Mouse (Mus musculus) small intestine, adult 2 months (tissue): ENCODE results near the gene A830005F24Rik. TPM values are rescaled to one million over a fixed set of nuclear protein-coding genes. Genes with fewer than 3 reads are reported as not detected.

Source experiments
- H3K27ac ChIP-seq: fragments of 200-500 bp; 2 replicates; pipeline ENCODE4 v1.5.1; 2012; ENCODE audit warnings: low read depth, low read length, control low read depth, inconsistent platforms; ENCODE audit not compliant: insufficient read depth
- H3K27me3 ChIP-seq: fragments of 200-500 bp; 2 replicates; pipeline ENCODE4 v1.6.1; 2012; ENCODE audit warnings: mild to moderate bottlenecking, moderate library complexity, low read length, inconsistent platforms; ENCODE audit not compliant: control insufficient read depth, insufficient read depth
- H3K36me3 ChIP-seq: fragments of 200-500 bp; 2 replicates; pipeline ENCODE4 v1.6.1; 2012; ENCODE audit warnings: mild to moderate bottlenecking, low read length, control low read depth, inconsistent platforms; ENCODE audit not compliant: control insufficient read depth, insufficient read depth
- H3K4me1 ChIP-seq: fragments of 200-500 bp; 2 replicates; pipeline ENCODE4 v1.6.1; 2012; ENCODE audit warnings: low read length, inconsistent platforms, mixed read lengths; ENCODE audit not compliant: control insufficient read depth, insufficient read depth, insufficient read length
- H3K4me3 ChIP-seq: fragments of 200-500 bp; 2 replicates; pipeline ENCODE4 v1.5.1; 2012; ENCODE audit warnings: low read depth, mild to moderate bottlenecking, control low read depth, inconsistent platforms, low read length, moderate library complexity
- CTCF ChIP-seq: fragments of 200-500 bp; IDR thresholded peaks from 2 replicates; pipeline ENCODE4 v1.5.1; 2012; ENCODE audit warnings: low read depth, mild to moderate bottlenecking, control low read depth, inconsistent platforms, low read length, moderate library complexity, mixed read lengths; ENCODE audit not compliant: insufficient replicate concordance, insufficient read length; ENCODE audit errors: extremely low read depth
- POLR2A ChIP-seq: fragments of 200-500 bp; IDR thresholded peaks from 2 replicates; pipeline ENCODE4 v1.6.1; 2012; ENCODE audit warnings: low read depth, mild to moderate bottlenecking, control low read depth, inconsistent platforms, low read length, moderate library complexity
- WGBS: fragments of 180-500 bp; shearing (Covaris S2); methylation state at CpG from one replicate; pipeline ENCODE4 v1.1.7; 2018; 5-methylcytosine and 5-hydroxymethylcytosine counted together
- polyA plus RNA-seq: library from polyadenylated mRNA; depleted of rRNA; stranded (reverse); fragments of >200 nt; gene quantifications from 2 replicates; pipeline ENCODE4 v1.2.3, GENCODE M21; 2012

A830005F24Rik gene
- polyA plus RNA-seq, 1 experiment = not detected

- Histone ChIP-seq H3K27me3 (no peaks in the 10 kb centered on the region), H3K27ac (no peak overlapping the region), H3K4me3 (no peak overlapping the region), H3K36me3 (no peaks in the 10 kb centered on the region), H3K4me1 (no peaks in the 10 kb centered on the region)
- no peak for TF ChIP-seq POLR2A
- no peak for TF ChIP-seq CTCF
- WGBS = 40% methylated on average over 2 of the region's 2 CpGs
These were observed 15.7 kb downstream of the A830005F24Rik start for GRCm38 (mm10) chr13:48529028-48529427.

DNA sequence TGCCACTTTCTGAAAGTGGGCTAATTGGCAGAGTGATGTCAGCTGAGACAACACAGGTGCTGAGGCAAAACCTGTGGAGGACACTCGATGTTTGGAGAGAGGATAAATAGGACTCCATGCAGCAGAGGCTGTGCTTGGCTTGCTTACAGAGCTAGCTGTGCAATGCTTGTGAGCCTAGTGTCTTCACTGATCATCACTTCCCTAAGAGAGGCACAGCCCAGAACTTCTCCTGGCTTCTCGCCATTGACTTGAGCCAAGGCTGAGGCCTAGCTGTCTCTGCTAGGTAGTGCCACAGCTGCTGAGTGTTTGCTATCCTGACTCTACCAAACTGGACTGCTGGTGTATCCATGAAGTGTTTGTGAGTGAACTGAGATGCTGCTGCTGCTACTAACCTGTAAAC, 17.3 kb downstream of the A830005F24Rik start:
- H3K4me3 ChIP-seq = no peak overlapping the region

DNA sequence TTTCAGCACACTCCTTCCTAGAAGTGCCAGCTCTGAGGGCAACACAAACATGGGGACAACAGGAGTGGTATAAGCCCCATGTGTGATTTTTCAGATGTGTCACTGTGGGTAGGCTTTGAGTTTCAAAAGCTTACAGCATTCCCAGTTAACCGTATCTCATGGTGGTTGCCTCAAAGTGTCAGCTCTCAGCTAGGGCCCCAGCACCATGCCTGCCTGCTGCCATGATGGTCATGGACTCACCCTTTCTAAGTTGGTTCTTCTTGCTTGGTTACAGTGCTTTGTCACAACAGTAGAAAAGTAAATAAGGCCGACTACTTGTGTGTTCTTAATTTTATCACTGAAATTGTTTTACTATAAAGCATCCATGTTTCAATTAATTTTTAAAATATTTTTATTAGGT, 18.1 kb downstream of the A830005F24Rik start:
- Histone ChIP-seq H3K4me1 (no peaks in the 10 kb centered on the region), H3K36me3 (peaks cover 5% of the 10 kb centered on the region), H3K27me3 (no peaks in the 10 kb centered on the region), H3K27ac (no peak overlapping the region), H3K4me3 (no peak overlapping the region)
- WGBS = 68% methylated on average over 2 of the region's 2 CpGs
- TF ChIP-seq POLR2A = no peak
- TF ChIP-seq CTCF = no peak

More for the DNA sequence above, 17.3 kb downstream of the A830005F24Rik start:
- WGBS = 32% methylated on average over 2 of the region's 2 CpGs
- Histone ChIP-seq H3K4me1 (no peaks in the 10 kb centered on the region), H3K36me3 (peaks cover 2% of the 10 kb centered on the region; the same call in 1 of the 2 replicates), H3K27ac (no peak overlapping the region), H3K27me3 (no peaks in the 10 kb centered on the region)
- TF ChIP-seq CTCF = no peak
- no peak for TF ChIP-seq POLR2A

GRCm38 (mm10) chr13:48533441-48533840, 20.1 kb downstream of the A830005F24Rik start:
- Histone ChIP-seq H3K27ac (no peak overlapping the region), H3K4me1 (no peaks in the 10 kb centered on the region), H3K36me3 (peaks cover 11% of the 10 kb centered on the region), H3K4me3 (no peak overlapping the region), H3K27me3 (no peaks in the 10 kb centered on the region)
- TF ChIP-seq POLR2A (no peak), CTCF (no peak)
- 89% methylated on average over 5 of the region's 5 CpGs for WGBS

- WGBS = 5% methylated on average over 1 of the region's 1 CpGs
- H3K36me3 ChIP-seq = peaks cover 10% of the 10 kb centered on the region
- H3K27ac ChIP-seq = no peak overlapping the region
- no peak overlapping the region for H3K4me3 ChIP-seq
- peaks cover 4% of the 10 kb centered on the region; the same call in 1 of the 2 replicates for H3K4me1 ChIP-seq
- H3K27me3 ChIP-seq = no peaks in the 10 kb centered on the region
- no peak for TF ChIP-seq POLR2A
- TF ChIP-seq CTCF = no peak
These were observed 27.1 kb downstream of the A830005F24Rik start for GRCm38 (mm10) chr13:48540488-48540887.

DNA sequence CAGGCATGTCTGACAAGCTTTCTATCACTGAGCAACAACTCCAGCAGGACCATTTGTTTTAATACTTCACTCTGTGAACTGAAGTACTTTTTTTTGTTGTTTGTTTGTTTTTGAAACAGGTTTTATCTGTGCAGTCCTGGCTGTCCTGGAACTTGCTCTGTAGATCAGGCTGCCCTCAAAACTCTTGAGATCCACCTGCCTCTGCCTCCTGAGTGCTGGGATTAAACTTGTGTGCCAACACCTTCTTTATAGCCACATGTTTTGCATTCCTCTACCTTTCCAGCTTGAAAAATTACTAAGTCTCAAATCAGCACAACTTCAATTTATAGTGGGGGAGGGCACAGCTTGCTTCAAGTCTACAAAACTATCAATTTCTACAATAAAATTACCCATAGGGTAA, 31.0 kb downstream of the A830005F24Rik start:
- Histone ChIP-seq H3K27me3 (no peaks in the 10 kb centered on the region), H3K27ac (no peak overlapping the region), H3K4me3 (no peak overlapping the region), H3K4me1 (peaks cover 4% of the 10 kb centered on the region; the same call in 1 of the 2 replicates), H3K36me3 (no peaks in the 10 kb centered on the region)
- TF ChIP-seq POLR2A (no peak), CTCF (no peak)

GRCm38 (mm10) chr13:48544867-48545266, 31.5 kb downstream of the A830005F24Rik start:
- H3K4me1 ChIP-seq = peaks cover 4% of the 10 kb centered on the region; the same call in 1 of the 2 replicates
- TF ChIP-seq POLR2A = no peak
- TF ChIP-seq CTCF = no peak
- H3K27me3 ChIP-seq = no peaks in the 10 kb centered on the region
- peak overlapping the region; percentile 16; the same call in 1 of the 2 replicates for H3K4me3 ChIP-seq
- WGBS = 14% methylated on average over 4 of the region's 4 CpGs
- peak overlapping the region; percentile 98; the same call in 1 of the 2 replicates for H3K27ac ChIP-seq
- H3K36me3 ChIP-seq = no peaks in the 10 kb centered on the region
